Mouse (Mus musculus) kidney, embryonic 14.5 days (tissue): ENCODE measurements at regions not wholly inside any gene's neighbourhood (a gene's known extent, or its start where the extent isn't known, plus 50 kb on each side); places are given as distances from the start of the nearest gene placed in this dataset.

Experiments
- ATAC-seq: fragments of 200-750 bp; cut with Nextera tagmentation; 2 replicates; pipeline ENCODE4 v1.8.0; 2017; ENCODE audit warnings: moderate number of reproducible peaks, mild to moderate bottlenecking, moderate TSS enrichment, moderate library complexity; ENCODE audit not compliant: low FRiP score, low TSS enrichment
- H3K27ac ChIP-seq: fragments of 300-500 bp; sonication (generic); 2 replicates; pipeline ENCODE4 v1.5.1; 2014; ENCODE audit warnings: low read depth, mild to moderate bottlenecking, low read length, moderate library complexity, mixed read lengths
- H3K27me3 ChIP-seq: fragments of 300-500 bp; sonication (generic); 2 replicates; pipeline ENCODE4 v1.6.1; 2014; ENCODE audit warnings: mild to moderate bottlenecking, low read length; ENCODE audit not compliant: control insufficient read depth, insufficient read depth
- H3K36me3 ChIP-seq: fragments of 300-500 bp; sonication (generic); 2 replicates; pipeline ENCODE4 v1.6.1; 2014; ENCODE audit warnings: low read length, mixed read lengths; ENCODE audit not compliant: control insufficient read depth, insufficient read depth
- H3K4me1 ChIP-seq: fragments of 300-500 bp; sonication (generic); 2 replicates; pipeline ENCODE4 v1.6.1; 2014; ENCODE audit warnings: low read length, mixed read lengths; ENCODE audit not compliant: control insufficient read depth, insufficient read depth
- H3K4me2 ChIP-seq: fragments of 300-500 bp; sonication (generic); replicated peaks from 2 replicates; pipeline ENCODE4 v1.6.1; 2014; ENCODE audit warnings: low read depth, mild to moderate bottlenecking, low read length
- H3K4me3 ChIP-seq: fragments of 300-500 bp; sonication (generic); 2 replicates; pipeline ENCODE4 v1.5.1; 2014; ENCODE audit warnings: mild to moderate bottlenecking, low read length
- H3K9ac ChIP-seq: fragments of 300-500 bp; sonication (generic); 2 replicates; pipeline ENCODE4 v1.6.1; 2014; ENCODE audit warnings: low read depth, mild to moderate bottlenecking, low read length, moderate library complexity
- H3K9me3 ChIP-seq: fragments of 300-500 bp; sonication (generic); 2 replicates; pipeline ENCODE4 v1.6.1; 2016; ENCODE audit warnings: low read length; ENCODE audit not compliant: control insufficient read depth
- WGBS: fragments of 180-500 bp; shearing (Covaris S2); extraction: QIAGEN DNeasy Blood & Tissue Kit; methylation state at CpG from one replicate; pipeline ENCODE4 v1.1.7; 2014; 5-methylcytosine and 5-hydroxymethylcytosine counted together

GRCm38 (mm10) chr2:33975423-33976127 lies 87.8 kb upstream of the Mvb12b start:
- Histone ChIP-seq H3K27ac (no peak overlapping the region), H3K27me3 (no peaks in the 10 kb centered on the region), H3K4me1 (no peaks in the 10 kb centered on the region), H3K4me3 (no peak overlapping the region), H3K4me2 (peak overlapping the region; percentile 24), H3K36me3 (no peaks in the 10 kb centered on the region), H3K9ac (no peak overlapping the region), H3K9me3 (no peaks in the 10 kb centered on the region)
- 54% methylated on average over 14 of the region's 14 CpGs for WGBS
- peak; percentile 63; the same call in 1 of the 2 replicates for ATAC-seq

DNA sequence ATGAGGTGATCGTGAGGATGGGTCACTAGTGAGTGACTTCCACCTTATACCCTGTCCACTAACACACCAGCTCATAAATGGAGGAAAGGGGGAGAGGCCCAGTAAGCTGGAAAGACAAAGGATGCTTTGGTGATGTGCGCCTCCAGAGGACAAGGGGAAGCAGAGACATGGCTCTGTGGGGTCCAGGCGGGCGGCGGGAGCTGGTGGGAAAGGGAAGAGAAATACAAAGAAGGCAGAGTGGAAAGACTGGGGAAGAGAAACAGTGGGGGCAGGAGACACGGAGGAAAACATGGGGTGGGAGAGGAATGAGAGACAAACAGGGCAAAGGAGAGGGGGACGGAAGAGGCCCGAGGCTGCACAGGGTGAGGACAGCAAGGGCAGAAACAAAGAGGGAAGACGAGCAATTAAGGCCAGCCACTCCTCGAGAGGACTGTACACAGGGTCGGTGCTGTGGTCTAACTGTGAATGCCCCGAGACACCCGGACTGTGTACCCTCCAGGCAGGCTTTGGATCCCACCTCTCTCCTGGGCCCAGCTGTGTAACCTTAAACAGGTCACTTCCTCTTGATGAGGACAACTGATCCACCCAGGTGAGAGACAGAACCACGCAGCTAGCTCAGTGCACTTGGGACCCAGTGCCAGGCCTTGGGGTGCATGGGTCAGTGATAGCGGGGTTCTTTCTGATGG lies 87.1 kb upstream of the Mvb12b start:
- Histone ChIP-seq H3K4me1 (no peaks in the 10 kb centered on the region), H3K9ac (no peak overlapping the region), H3K36me3 (no peaks in the 10 kb centered on the region), H3K4me3 (no peak overlapping the region), H3K27ac (no peak overlapping the region), H3K4me2 (no peak overlapping the region), H3K9me3 (no peaks in the 10 kb centered on the region), H3K27me3 (no peaks in the 10 kb centered on the region)
- 74% methylated on average over 15 of the region's 15 CpGs for WGBS
- ATAC-seq: no peak

- Histone ChIP-seq H3K9me3 (no peaks in the 10 kb centered on the region), H3K9ac (no peak overlapping the region; the same call in 1 of the 2 replicates), H3K27ac (no peak overlapping the region), H3K36me3 (no peaks in the 10 kb centered on the region), H3K4me3 (no peak overlapping the region), H3K4me2 (no peak overlapping the region), H3K4me1 (no peaks in the 10 kb centered on the region), H3K27me3 (no peaks in the 10 kb centered on the region)
- ATAC-seq: no peak
- 86% methylated on average over 3 of the region's 3 CpGs for WGBS
Observed at GRCm38 (mm10) chr2:33974031-33974430, 86.3 kb upstream of the Mvb12b start.

DNA sequence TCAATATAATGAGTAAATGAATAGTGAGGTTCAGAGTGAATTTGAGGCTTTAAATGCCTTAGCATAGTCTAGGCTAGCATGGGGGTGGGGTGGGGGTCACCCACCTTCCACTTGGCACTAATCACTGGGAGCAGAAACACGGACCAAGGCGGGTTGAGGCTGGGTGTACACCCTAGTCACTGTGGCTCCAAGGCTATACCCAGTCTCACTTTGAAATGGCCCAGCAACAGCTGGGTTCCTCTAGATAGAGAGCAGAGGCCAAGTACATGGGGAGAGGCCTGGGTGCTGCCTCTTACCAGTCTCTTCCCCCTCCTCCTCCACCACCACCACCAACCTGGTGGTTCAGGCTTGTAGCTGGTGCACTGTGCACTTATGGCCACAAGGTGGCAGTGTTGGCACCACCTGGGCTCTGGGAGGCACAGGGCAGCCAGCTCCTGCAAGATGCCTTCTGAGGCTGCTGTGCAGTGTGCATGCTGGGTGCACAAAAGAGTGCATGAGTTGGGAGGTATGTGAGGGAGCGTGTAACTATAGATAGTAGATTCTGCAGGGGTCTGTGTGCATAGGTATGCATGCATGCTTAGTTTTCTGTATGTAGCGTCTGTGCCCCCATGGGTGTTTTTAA lies 85.6 kb upstream of the Mvb12b start:
- Histone ChIP-seq H3K27me3 (no peaks in the 10 kb centered on the region), H3K9me3 (no peaks in the 10 kb centered on the region), H3K9ac (no peak overlapping the region), H3K36me3 (no peaks in the 10 kb centered on the region), H3K4me3 (no peak overlapping the region), H3K27ac (no peak overlapping the region), H3K4me2 (no peak overlapping the region), H3K4me1 (no peaks in the 10 kb centered on the region)
- peak; percentile 65 for ATAC-seq
- 77% methylated on average over 4 of the region's 4 CpGs for WGBS

GRCm38 (mm10) chr2:33966984-33967421 lies 79.3 kb upstream of the Mvb12b start:
- WGBS: 28% methylated on average over 7 of the region's 7 CpGs
- Histone ChIP-seq H3K27me3 (no peaks in the 10 kb centered on the region), H3K27ac (peak overlapping the region; percentile 37; the same call in 1 of the 2 replicates)

DNA sequence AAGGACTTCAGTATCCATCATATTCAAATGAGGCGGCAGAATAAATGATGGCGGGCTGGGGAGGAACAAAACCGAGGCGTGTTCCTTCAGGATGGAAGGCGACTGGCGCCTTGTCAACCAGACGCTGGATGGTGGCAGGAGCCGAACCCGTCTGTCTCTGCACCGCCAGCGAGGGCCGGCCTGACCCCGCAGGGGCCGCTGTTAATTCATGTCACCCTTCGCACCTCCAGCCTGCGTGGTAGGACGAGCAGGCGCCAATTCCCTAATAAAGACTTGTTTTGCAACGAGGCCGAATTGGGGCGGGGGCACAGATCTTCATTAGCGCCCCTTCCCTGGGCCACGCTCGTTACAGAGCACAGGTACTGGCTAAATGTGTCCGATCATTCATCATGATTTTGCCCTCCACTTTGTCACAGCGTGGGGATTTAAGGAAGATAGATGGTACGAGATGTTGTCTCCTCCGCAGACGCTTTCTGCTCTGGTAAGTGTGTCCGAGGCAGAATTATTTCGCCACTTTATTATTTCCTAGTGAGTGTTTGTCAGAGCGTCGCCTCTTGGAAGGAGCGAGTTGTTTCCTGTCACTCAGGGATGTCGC lies 78.7 kb upstream of the Mvb12b start:
- H3K4me3 ChIP-seq: peak overlapping the region; percentile 27
- peaks cover 17% of the 10 kb centered on the region; the same call in 1 of the 2 replicates for H3K4me1 ChIP-seq
- H3K36me3 ChIP-seq: no peaks in the 10 kb centered on the region
- 0 out of 2 replicates have a peak overlapping the region, but pooled peaks have one; percentile 19 for H3K27ac ChIP-seq
- 0 out of 2 replicates have a peak overlapping the region, but pooled peaks have one; percentile 23 for H3K9ac ChIP-seq
- H3K27me3 ChIP-seq: no peaks in the 10 kb centered on the region
- 7% methylated on average over 35 of the region's 35 CpGs for WGBS
- peak overlapping the region; percentile 51 for H3K4me2 ChIP-seq
- H3K9me3 ChIP-seq: no peaks in the 10 kb centered on the region
- peak; percentile 44 for ATAC-seq

More at GRCm38 (mm10) chr2:33966984-33967421, 79.3 kb upstream of the Mvb12b start:
- Histone ChIP-seq H3K9ac (0 out of 2 replicates have a peak overlapping the region, but pooled peaks have one; percentile 23), H3K4me2 (peak overlapping the region; percentile 51), H3K4me3 (peak overlapping the region; percentile 27), H3K4me1 (peaks cover 17% of the 10 kb centered on the region; the same call in 1 of the 2 replicates), H3K9me3 (no peaks in the 10 kb centered on the region), H3K36me3 (no peaks in the 10 kb centered on the region)
- peak; percentile 84 for ATAC-seq

DNA sequence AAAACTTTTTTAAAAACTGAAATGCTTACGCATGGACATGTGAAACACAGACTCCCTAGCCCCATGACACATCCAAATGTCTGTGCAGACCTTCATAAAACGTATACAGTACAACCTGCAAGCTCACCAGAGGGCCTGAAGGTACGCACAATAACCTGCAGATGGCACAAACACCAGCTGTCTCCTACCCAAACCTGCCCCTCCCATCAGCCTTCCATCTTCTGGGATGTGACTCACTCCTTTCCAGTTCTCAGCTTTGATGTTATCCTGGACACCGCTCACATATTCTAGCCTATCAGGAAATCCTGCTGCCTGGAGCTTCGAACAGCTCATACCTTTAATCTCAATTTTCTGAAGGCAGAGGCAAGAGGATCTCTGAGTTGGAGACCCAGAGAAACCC lies 76.3 kb upstream of the Mvb12b start:
- H3K9me3 ChIP-seq: no peaks in the 10 kb centered on the region
- no peaks in the 10 kb centered on the region for H3K27me3 ChIP-seq
- ATAC-seq: no peak
- no peak overlapping the region for H3K4me2 ChIP-seq
- H3K27ac ChIP-seq: no peak overlapping the region
- peaks cover 17% of the 10 kb centered on the region; the same call in 1 of the 2 replicates for H3K4me1 ChIP-seq
- H3K36me3 ChIP-seq: no peaks in the 10 kb centered on the region
- H3K9ac ChIP-seq: no peak overlapping the region
- H3K4me3 ChIP-seq: no peak overlapping the region
- WGBS: 92% methylated on average over 5 of the region's 5 CpGs

DNA sequence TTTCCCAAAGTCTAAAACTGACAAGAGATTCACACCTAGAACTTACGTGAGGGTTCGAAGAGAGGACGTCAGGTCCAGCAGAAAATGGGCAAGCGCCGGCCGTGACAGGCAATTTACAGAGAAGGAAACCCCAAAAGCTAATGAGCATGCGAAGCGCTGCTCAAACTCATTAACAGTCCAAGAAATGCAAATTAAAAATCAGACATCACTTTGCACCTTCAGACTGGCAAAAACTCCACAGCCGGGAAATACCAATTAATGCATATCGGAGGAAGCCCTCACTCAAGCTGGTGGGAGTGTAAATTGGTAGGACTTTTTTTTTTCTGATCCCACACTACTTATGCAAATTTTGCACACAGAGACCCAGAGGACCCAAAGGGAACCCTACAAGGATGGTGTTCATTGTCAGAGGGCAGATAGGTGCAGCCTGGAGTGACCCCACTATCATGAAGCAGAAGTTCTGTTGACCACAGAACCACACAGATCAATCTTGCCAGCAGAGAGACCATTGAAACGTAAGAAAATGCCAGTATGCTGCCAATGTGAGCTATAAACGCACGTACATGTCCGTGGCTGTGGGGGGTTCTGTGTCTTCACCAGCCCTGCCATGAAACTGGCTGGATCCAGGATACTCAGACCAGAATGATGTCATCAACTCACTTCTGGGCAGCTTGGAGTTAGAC lies 74.8 kb upstream of the Mvb12b start:
- no peaks in the 10 kb centered on the region for H3K9me3 ChIP-seq
- 86% methylated on average over 14 of the region's 14 CpGs for WGBS

More for the DNA sequence above, 74.8 kb upstream of the Mvb12b start:
- peaks cover 17% of the 10 kb centered on the region; the same call in 1 of the 2 replicates for H3K4me1 ChIP-seq
- H3K4me2 ChIP-seq: no peak overlapping the region
- H3K27ac ChIP-seq: no peak overlapping the region
- H3K9ac ChIP-seq: no peak overlapping the region
- no peak for ATAC-seq
- no peak overlapping the region for H3K4me3 ChIP-seq
- no peaks in the 10 kb centered on the region for H3K36me3 ChIP-seq
- H3K27me3 ChIP-seq: no peaks in the 10 kb centered on the region
